Mouse (Mus musculus): ENCODE results near the gene Angel2. TPM values are rescaled to one million over a fixed set of nuclear protein-coding genes. Genes with fewer than 3 reads are reported as not detected.

Gene Angel2
- total and polyA plus RNA-seq, 3 experiments: 25.1 to 33.7 TPM; not detected in 1

- no peak overlapping the region for H3K27ac ChIP-seq (ENCODE audit: control insufficient read depth, low read depth, low read length)
- DNase-seq (ENCODE audit: low read depth, low spot score): no peak
- H3K4me3 ChIP-seq (ENCODE audit: control insufficient read depth in 1 of 2, insufficient read depth in 1 of 2, low read depth in 2 of 2, low read length in 2 of 2): no peak overlapping the region
- H3K9ac ChIP-seq (ENCODE audit: control insufficient read depth, low read depth, low read length, poor library complexity, severe bottlenecking): no peak overlapping the region
- no peaks in the 10 kb centered on the region for H3K9me3 ChIP-seq (replicated peaks; ENCODE audit: insufficient read depth, low read length)
- H3K27me3 ChIP-seq (ENCODE audit: control insufficient read depth in 1 of 2, insufficient read depth in 2 of 2, low read length in 2 of 2): no peaks in the 10 kb centered on the region
- TF ChIP-seq CHD2 (IDR thresholded peaks at IDR 0.05; ENCODE audit: low read length) (no peak), E2F4 (IDR thresholded peaks at IDR 0.05; ENCODE audit: borderline replicate concordance, low read depth, low read length) (no peak), CHD1 (IDR thresholded peaks at IDR 0.05; ENCODE audit: low read depth, low read length) (no peak), TAL1 (IDR thresholded peaks at IDR 0.05; ENCODE audit: low read length) (no peak), TCF12 (IDR thresholded peaks at IDR 0.05; ENCODE audit: low read depth, low read length) (no peak), TBP (IDR thresholded peaks at IDR 0.05; ENCODE audit: low read depth, low read length) (no peak), MAFK (IDR thresholded peaks at IDR 0.05; ENCODE audit: borderline replicate concordance, low read depth, low read length) (no peak), GATA1 (IDR thresholded peaks at IDR 0.05; ENCODE audit: low read depth, low read length) (no peak), ELF1 (IDR thresholded peaks at IDR 0.05; ENCODE audit: low read depth, low read length) (no peak), BHLHE40 (IDR thresholded peaks at IDR 0.05; ENCODE audit: borderline replicate concordance, low read depth, low read length) (no peak), MYB (IDR thresholded peaks at IDR 0.05; ENCODE audit: low read depth, low read length) (no peak)
- H3K4me1 ChIP-seq (ENCODE audit: control insufficient read depth in 1 of 2, insufficient read depth in 2 of 2, low read length in 2 of 2): no peaks in the 10 kb centered on the region
- H3K36me3 ChIP-seq (ENCODE audit: control insufficient read depth in 1 of 2, insufficient read depth in 2 of 2, low read length in 2 of 2): peaks cover 0 to 2% of the 10 kb centered on the region in 2 experiments; a peak in 3 of 4 replicates
- H3K79me2 ChIP-seq (ENCODE audit: control insufficient read depth, insufficient read depth, low read length, poor library complexity): peaks cover 5% of the 10 kb centered on the region; the same call in 1 of the 2 replicates
Measured at GRCm38 (mm10) chr1:190904136-190904535, 20.8 kb upstream of the Angel2 start.

- H3K27me3 ChIP-seq (ENCODE audit: control insufficient read depth in 1 of 2, insufficient read depth in 2 of 2, low read length in 2 of 2): no peaks in the 10 kb centered on the region
- H3K9ac ChIP-seq (ENCODE audit: control insufficient read depth, low read depth, low read length, poor library complexity, severe bottlenecking): no peak overlapping the region
- no peak for DNase-seq (ENCODE audit: low read depth, low spot score)
- H3K79me2 ChIP-seq (ENCODE audit: control insufficient read depth, insufficient read depth, low read length, poor library complexity): peaks cover 6% of the 10 kb centered on the region; the same call in 1 of the 2 replicates
- H3K27ac ChIP-seq (ENCODE audit: control insufficient read depth, low read depth, low read length): no peak overlapping the region
- H3K4me3 ChIP-seq (ENCODE audit: control insufficient read depth in 1 of 2, insufficient read depth in 1 of 2, low read depth in 2 of 2, low read length in 2 of 2): no peak overlapping the region
- peaks cover 0 to 2% of the 10 kb centered on the region in 2 experiments; a peak in 3 of 4 replicates for H3K36me3 ChIP-seq (ENCODE audit: control insufficient read depth in 1 of 2, insufficient read depth in 2 of 2, low read length in 2 of 2)
- TF ChIP-seq CHD2 (IDR thresholded peaks at IDR 0.05; ENCODE audit: low read length) (no peak), GATA1 (IDR thresholded peaks at IDR 0.05; ENCODE audit: low read depth, low read length) (no peak), TBP (IDR thresholded peaks at IDR 0.05; ENCODE audit: low read depth, low read length) (no peak), SIN3A (IDR thresholded peaks at IDR 0.05; ENCODE audit: low read length) (no peak), NELFE (IDR thresholded peaks at IDR 0.05; ENCODE audit: low read depth, low read length) (no peak), HCFC1 (IDR thresholded peaks at IDR 0.05; ENCODE audit: low read depth, low read length) (no peak), TCF12 (IDR thresholded peaks at IDR 0.05; ENCODE audit: low read depth, low read length) (no peak), MYC (IDR thresholded peaks at IDR 0.05; ENCODE audit: low read depth, low read length) (no peak), CHD1 (IDR thresholded peaks at IDR 0.05; ENCODE audit: low read depth, low read length) (no peak), EP300 (IDR thresholded peaks at IDR 0.05; ENCODE audit: low read depth in 1 of 2, low read length in 2 of 2) (no peak), NRF1 (IDR thresholded peaks at IDR 0.05; ENCODE audit: insufficient read depth, low read depth, low read length, poor library complexity, severe bottlenecking) (no peak), ETS1 (IDR thresholded peaks at IDR 0.05; ENCODE audit: low read depth, low read length) (no peak), RAD21 (IDR thresholded peaks at IDR 0.05; ENCODE audit: low read depth, low read length) (no peak), MXI1 (IDR thresholded peaks at IDR 0.05; ENCODE audit: low read depth, low read length) (no peak), RCOR1 (IDR thresholded peaks at IDR 0.05; ENCODE audit: low read depth, low read length) (no peak), BHLHE40 (IDR thresholded peaks at IDR 0.05; ENCODE audit: borderline replicate concordance, low read depth, low read length) (no peak)
- no peaks in the 10 kb centered on the region for H3K9me3 ChIP-seq (replicated peaks; ENCODE audit: insufficient read depth, low read length)
- H3K4me1 ChIP-seq (ENCODE audit: control insufficient read depth in 1 of 2, insufficient read depth in 2 of 2, low read length in 2 of 2): no peaks in the 10 kb centered on the region
Measured at GRCm38 (mm10) chr1:190904714-190905113, 20.2 kb upstream of the Angel2 start.

All from MEL (cell line).